Mouse (Mus musculus) hindbrain, embryonic 10.5 days (tissue): ENCODE results near the gene Ros1. TPM values are rescaled to one million over a fixed set of nuclear protein-coding genes. Genes with fewer than 3 reads are reported as not detected.

ENCODE experiments used
- DNase-seq: peaks from one replicate; pipeline ENCODE4 v3.0.0-alpha.2; 2017; ENCODE audit warnings: low spot score
- H3K27ac ChIP-seq: fragments of 300-500 bp; sonication (generic); 2 replicates; pipeline ENCODE4 v1.5.1; 2016; ENCODE audit warnings: mild to moderate bottlenecking, moderate library complexity
- H3K27me3 ChIP-seq: fragments of 300-500 bp; sonication (generic); 2 replicates; pipeline ENCODE4 v1.6.1; 2016; ENCODE audit warnings: mild to moderate bottlenecking; ENCODE audit not compliant: poor library complexity, insufficient read depth, severe bottlenecking
- H3K36me3 ChIP-seq: fragments of 300-500 bp; sonication (generic); 2 replicates; pipeline ENCODE4 v1.6.1; 2016; ENCODE audit warnings: mild to moderate bottlenecking, moderate library complexity
- H3K4me1 ChIP-seq: fragments of 300-500 bp; sonication (generic); replicated peaks from 2 replicates; pipeline ENCODE4 v1.6.1; 2016; ENCODE audit warnings: mild to moderate bottlenecking
- H3K4me3 ChIP-seq: fragments of 300-500 bp; sonication (generic); 2 replicates; pipeline ENCODE4 v1.5.1; 2016; ENCODE audit warnings: mild to moderate bottlenecking, moderate library complexity
- H3K9me3 ChIP-seq: fragments of 300-500 bp; sonication (generic); 2 replicates; pipeline ENCODE4 v1.6.1; 2016; ENCODE audit warnings: mild to moderate bottlenecking, moderate library complexity
- WGBS: fragments of 180-500 bp; shearing (Covaris S2); methylation state at CpG from one replicate; pipeline ENCODE4 v1.1.7; 2016; 5-methylcytosine and 5-hydroxymethylcytosine counted together
- polyA plus RNA-seq: library from polyadenylated mRNA; unstranded; fragments of >200 nt; fragmentation: Nextera tagmentation; extraction: Ambion mirVana; gene quantifications from 2 replicates; pipeline ENCODE4 v1.2.1, GENCODE M21; 2016

Ros1 gene
- polyA plus RNA-seq, 1 experiment from 2014 or later = not detected

GRCm38 (mm10) chr10:52106164-52106757 is 88.8 kb downstream of the Ros1 start:
- Histone ChIP-seq H3K27me3 (no peaks in the 10 kb centered on the region), H3K4me3 (no peak overlapping the region), H3K4me1 (no peaks in the 10 kb centered on the region), H3K27ac (no peak overlapping the region), H3K9me3 (no peaks in the 10 kb centered on the region), H3K36me3 (no peaks in the 10 kb centered on the region)
- 43% methylated on average over 4 of the region's 4 CpGs for WGBS
- DNase-seq = peak; percentile 3

- H3K4me1 ChIP-seq = no peaks in the 10 kb centered on the region
- DNase-seq = no peak
- H3K36me3 ChIP-seq = no peaks in the 10 kb centered on the region
- no peaks in the 10 kb centered on the region for H3K9me3 ChIP-seq
- H3K4me3 ChIP-seq = no peak overlapping the region
- 91% methylated on average over 1 of the region's 1 CpGs for WGBS
- no peak overlapping the region for H3K27ac ChIP-seq
- no peaks in the 10 kb centered on the region for H3K27me3 ChIP-seq
Measured at GRCm38 (mm10) chr10:52101273-52101672, 93.8 kb downstream of the Ros1 start.

GRCm38 (mm10) chr10:52092181-52092580 is 102.9 kb downstream of the Ros1 start:
- DNase-seq = no peak
- 92% methylated on average over 4 of the region's 4 CpGs for WGBS
- Histone ChIP-seq H3K4me1 (no peaks in the 10 kb centered on the region), H3K4me3 (no peak overlapping the region), H3K9me3 (no peaks in the 10 kb centered on the region), H3K27ac (no peak overlapping the region), H3K36me3 (no peaks in the 10 kb centered on the region), H3K27me3 (no peaks in the 10 kb centered on the region)

GRCm38 (mm10) chr10:52086681-52087080 is 108.4 kb downstream of the Ros1 start:
- no peak for DNase-seq

GRCm38 (mm10) chr10:52072482-52072881 is 122.6 kb downstream of the Ros1 start:
- no peaks in the 10 kb centered on the region for H3K36me3 ChIP-seq

More at GRCm38 (mm10) chr10:52086681-52087080, 108.4 kb downstream of the Ros1 start:
- Histone ChIP-seq H3K4me3 (no peak overlapping the region), H3K9me3 (no peaks in the 10 kb centered on the region), H3K36me3 (no peaks in the 10 kb centered on the region), H3K27ac (no peak overlapping the region), H3K4me1 (no peaks in the 10 kb centered on the region), H3K27me3 (no peaks in the 10 kb centered on the region)
- WGBS = 91% methylated on average over 6 of the region's 6 CpGs

GRCm38 (mm10) chr10:52048287-52048686 is 146.8 kb downstream of the Ros1 start:
- H3K9me3 ChIP-seq = no peaks in the 10 kb centered on the region
- no peak overlapping the region for H3K4me3 ChIP-seq
- H3K27me3 ChIP-seq = no peaks in the 10 kb centered on the region
- no peaks in the 10 kb centered on the region for H3K36me3 ChIP-seq
- no peak for DNase-seq
- H3K4me1 ChIP-seq = no peaks in the 10 kb centered on the region
- no peak overlapping the region for H3K27ac ChIP-seq
- WGBS = 84% methylated on average over 3 of the region's 3 CpGs

More at GRCm38 (mm10) chr10:52072482-52072881, 122.6 kb downstream of the Ros1 start:
- no peaks in the 10 kb centered on the region for H3K4me1 ChIP-seq
- no peak overlapping the region for H3K27ac ChIP-seq
- H3K27me3 ChIP-seq = no peaks in the 10 kb centered on the region
- H3K9me3 ChIP-seq = no peaks in the 10 kb centered on the region
- no peak overlapping the region for H3K4me3 ChIP-seq
- peak; percentile 51 for DNase-seq

GRCm38 (mm10) chr10:52043086-52043485 is 152.0 kb downstream of the Ros1 start:
- Histone ChIP-seq H3K4me1 (no peaks in the 10 kb centered on the region), H3K36me3 (no peaks in the 10 kb centered on the region), H3K27ac (no peak overlapping the region), H3K27me3 (no peaks in the 10 kb centered on the region), H3K4me3 (no peak overlapping the region), H3K9me3 (no peaks in the 10 kb centered on the region)
- WGBS = 78% methylated on average over 5 of the region's 5 CpGs
- no peak for DNase-seq

- Histone ChIP-seq H3K36me3 (no peaks in the 10 kb centered on the region), H3K27ac (no peak overlapping the region)
- 80% methylated on average over 1 of the region's 1 CpGs for WGBS
Measured at GRCm38 (mm10) chr10:52039392-52039791, 155.7 kb downstream of the Ros1 start.

GRCm38 (mm10) chr10:52033729-52034128 is 161.3 kb downstream of the Ros1 start:
- DNase-seq = no peak
- peaks cover 37% of the 10 kb centered on the region for H3K27me3 ChIP-seq
- H3K27ac ChIP-seq = no peak overlapping the region
- H3K4me1 ChIP-seq = peaks cover 3% of the 10 kb centered on the region; the same call in 1 of the 2 replicates
- no peak overlapping the region for H3K4me3 ChIP-seq
- no peaks in the 10 kb centered on the region for H3K9me3 ChIP-seq
- no peaks in the 10 kb centered on the region for H3K36me3 ChIP-seq

More at GRCm38 (mm10) chr10:52039392-52039791, 155.7 kb downstream of the Ros1 start:
- Histone ChIP-seq H3K27me3 (no peaks in the 10 kb centered on the region), H3K9me3 (no peaks in the 10 kb centered on the region), H3K4me3 (no peak overlapping the region), H3K4me1 (no peaks in the 10 kb centered on the region)
- no peak for DNase-seq

- H3K4me1 ChIP-seq = peaks cover 14% of the 10 kb centered on the region
- peaks cover 78% of the 10 kb centered on the region for H3K27me3 ChIP-seq
- peak; percentile 21 for DNase-seq
- H3K27ac ChIP-seq = no peak overlapping the region
- H3K36me3 ChIP-seq = no peaks in the 10 kb centered on the region
- WGBS = 3% methylated on average over 10 of the region's 10 CpGs
- no peaks in the 10 kb centered on the region for H3K9me3 ChIP-seq
- H3K4me3 ChIP-seq = no peak overlapping the region
Measured at GRCm38 (mm10) chr10:52029421-52030080, 165.5 kb downstream of the Ros1 start.

GRCm38 (mm10) chr10:52028561-52029370 is 166.3 kb downstream of the Ros1 start:
- no peaks in the 10 kb centered on the region for H3K9me3 ChIP-seq
- no peak overlapping the region for H3K4me3 ChIP-seq
- H3K27ac ChIP-seq = no peak overlapping the region
- WGBS = 2% methylated on average over 11 of the region's 11 CpGs
- H3K36me3 ChIP-seq = no peaks in the 10 kb centered on the region
- H3K4me1 ChIP-seq = peaks cover 14% of the 10 kb centered on the region
- H3K27me3 ChIP-seq = peaks cover 86% of the 10 kb centered on the region
- no peak for DNase-seq

GRCm38 (mm10) chr10:52027161-52028035 is 167.6 kb downstream of the Ros1 start:
- Histone ChIP-seq H3K9me3 (no peaks in the 10 kb centered on the region), H3K27ac (0 out of 2 replicates have a peak overlapping the region, but pooled peaks have one; percentile 16), H3K27me3 (peaks cover 98% of the 10 kb centered on the region), H3K4me1 (peaks cover 24% of the 10 kb centered on the region), H3K36me3 (no peaks in the 10 kb centered on the region), H3K4me3 (peak overlapping the region; percentile 58)
- WGBS = under 1% methylated on average over 68 of the region's 68 CpGs
- DNase-seq = peak; percentile 55
